Mouse (Mus musculus): ENCODE data around the gene Plekha4.

DNA sequence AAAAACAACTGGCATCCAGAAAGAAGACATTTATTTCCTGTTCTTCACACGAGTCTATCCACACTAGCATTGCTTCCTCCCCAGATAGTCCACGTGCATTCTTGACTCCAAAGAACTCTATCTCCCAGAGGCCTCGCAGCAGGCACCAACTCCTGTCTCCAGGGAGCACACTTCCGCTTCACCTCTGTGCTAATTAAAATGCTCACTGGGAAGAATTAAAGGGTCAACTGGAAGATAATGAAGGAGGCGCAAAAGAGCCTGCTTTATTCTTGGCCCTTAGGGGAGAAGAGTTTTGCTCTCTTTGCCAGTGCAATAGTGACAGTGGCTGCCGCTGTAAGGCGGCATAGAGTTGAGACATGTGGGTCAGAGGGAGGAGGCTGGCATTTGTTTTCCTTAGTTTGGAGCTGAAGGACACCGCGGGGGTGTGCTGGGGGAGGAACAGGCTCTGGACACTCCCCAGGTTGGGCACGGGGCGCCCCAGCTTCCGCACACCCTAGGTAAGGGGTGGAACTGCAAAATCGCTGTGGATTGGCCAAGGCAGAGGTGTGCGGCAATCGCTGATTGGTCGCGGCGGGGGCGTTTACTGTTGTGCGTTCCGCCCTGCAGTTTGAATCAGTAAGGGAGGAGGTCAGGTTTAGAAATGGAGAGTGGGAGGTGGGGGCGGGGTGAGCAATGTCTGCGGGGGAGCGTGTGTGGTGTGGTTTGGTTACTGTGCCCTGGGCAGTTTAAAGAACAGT is 41.8 kb downstream of the Plekha4 start:
- TF ChIP-seq EP300 (IDR thresholded peaks at IDR 0.05; ENCODE audit: low read depth) = peak; percentile 90
- TF ChIP-seq CTCF (IDR thresholded peaks at IDR 0.05; ENCODE audit: low read depth) = no peak; the same call in 1 of the 2 replicates

Measured in liver, postnatal 0 days (tissue).